Mouse (Mus musculus) embryonic facial prominence, embryonic 15.5 days (tissue): ENCODE measurements around the gene Pgam1. TPM values are rescaled to one million over a fixed set of nuclear protein-coding genes. Genes with fewer than 3 reads are reported as not detected.
"Not testable (repeated sequence)": the region's sequence is repeated elsewhere in the genome, so short reads cannot be mapped to it uniquely, and the experiment has no call there.

Source experiments
- ATAC-seq: fragments of 200-750 bp; cut with Nextera tagmentation; 2 replicates; pipeline ENCODE4 v1.8.0; 2017; ENCODE audit warnings: low read depth, moderate TSS enrichment; ENCODE audit not compliant: insufficient number of reproducible peaks, low FRiP score, low TSS enrichment
- H3K27ac ChIP-seq: fragments of 300-500 bp; sonication (generic); replicated peaks from 2 replicates; pipeline ENCODE4 v1.5.1; 2015; ENCODE audit warnings: mild to moderate bottlenecking, inconsistent platforms
- H3K27me3 ChIP-seq: fragments of 300-500 bp; sonication (generic); 2 replicates; pipeline ENCODE4 v1.6.1; 2015; ENCODE audit warnings: inconsistent platforms
- H3K36me3 ChIP-seq: fragments of 300-500 bp; sonication (generic); 2 replicates; pipeline ENCODE4 v1.6.1; 2015; ENCODE audit warnings: mild to moderate bottlenecking, inconsistent platforms
- H3K4me1 ChIP-seq: fragments of 300-500 bp; sonication (generic); 2 replicates; pipeline ENCODE4 v1.6.1; 2015; ENCODE audit warnings: inconsistent platforms
- H3K4me2 ChIP-seq: fragments of 300-500 bp; sonication (generic); replicated peaks from 2 replicates; pipeline ENCODE4 v1.6.1; 2015; ENCODE audit warnings: mild to moderate bottlenecking, inconsistent platforms
- H3K4me3 ChIP-seq: fragments of 300-500 bp; sonication (generic); replicated peaks from 2 replicates; pipeline ENCODE4 v1.5.1; 2015; ENCODE audit warnings: mild to moderate bottlenecking, inconsistent platforms
- H3K9ac ChIP-seq: fragments of 300-500 bp; sonication (generic); 2 replicates; pipeline ENCODE4 v1.6.1; 2015; ENCODE audit warnings: inconsistent platforms
- H3K9me3 ChIP-seq: fragments of 300-500 bp; sonication (generic); replicated peaks from 2 replicates; pipeline ENCODE4 v1.6.1; 2016; ENCODE audit warnings: inconsistent platforms
- WGBS: fragments of 180-500 bp; shearing (Covaris S2); methylation state at CpG from one replicate; pipeline ENCODE4 v1.1.7; 2015; 5-methylcytosine and 5-hydroxymethylcytosine counted together
- polyA plus RNA-seq: library from polyadenylated mRNA; unstranded; fragments of >200 nt; fragmentation: Nextera tagmentation; extraction: Ambion mirVana; gene quantifications from 2 replicates; pipeline ENCODE4 v1.2.1, GENCODE M21; 2015

The Pgam1 gene
- polyA plus RNA-seq, 1 experiment from 2014 or later, result 639 TPM

DNA sequence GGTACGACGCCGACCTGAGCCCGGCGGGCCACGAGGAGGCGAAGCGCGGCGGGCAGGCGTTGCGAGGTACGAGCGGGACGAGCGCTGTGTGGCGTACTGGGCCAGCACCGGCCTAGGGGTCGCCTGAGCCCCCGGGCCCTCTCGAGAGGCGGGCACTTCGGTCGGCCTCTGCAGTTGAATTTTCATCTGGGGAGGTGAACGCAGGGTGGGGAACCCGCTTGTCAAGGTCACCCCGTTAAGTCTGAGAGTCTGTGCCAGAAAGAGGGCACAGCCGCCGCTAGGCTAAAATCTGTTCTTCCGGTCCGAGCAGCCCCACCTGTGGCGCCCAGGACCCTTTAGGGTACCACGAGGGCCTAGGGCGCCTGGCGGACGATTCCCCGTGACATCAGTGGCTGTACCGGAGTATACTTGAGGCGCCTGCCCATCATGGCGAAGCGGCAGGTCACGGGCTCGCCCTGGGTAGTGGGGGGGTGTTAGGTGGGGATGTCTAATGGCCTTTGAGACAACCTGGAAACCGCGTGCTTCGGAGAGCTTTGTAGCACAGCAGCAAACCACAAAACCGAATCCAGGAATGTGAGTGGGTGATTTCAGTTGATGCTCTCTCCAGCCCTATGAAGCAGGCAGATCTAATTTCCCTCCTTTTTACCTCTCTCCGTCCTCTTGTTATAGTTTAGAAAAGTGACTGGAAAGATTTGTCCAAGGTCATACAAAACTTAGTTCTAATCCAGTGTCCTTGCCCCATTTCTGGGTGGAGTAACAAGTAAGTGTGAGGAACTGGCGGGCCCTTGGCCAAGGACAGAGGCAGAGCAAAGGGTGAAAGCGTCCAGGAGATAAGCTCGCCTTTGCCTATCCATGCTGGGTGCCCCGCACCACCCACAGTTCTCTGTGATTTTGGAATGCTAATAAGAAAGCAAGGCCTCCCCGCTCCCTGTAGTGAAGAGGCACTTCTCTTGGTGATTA, 678 bp downstream of the Pgam1 start:
- Histone ChIP-seq H3K9ac (peak overlapping the region; percentile 94), H3K36me3 (peaks cover 17% of the 10 kb centered on the region), H3K9me3 (no peaks in the 10 kb centered on the region), H3K4me1 (peaks cover 25% of the 10 kb centered on the region), H3K27me3 (no peaks in the 10 kb centered on the region), H3K4me3 (peak overlapping the region; percentile 93), H3K4me2 (peak overlapping the region; percentile 69), H3K27ac (peak overlapping the region; percentile 94)
- WGBS, result 5% methylated on average over 49 of the region's 53 CpGs
- peak; percentile 63 for ATAC-seq

DNA sequence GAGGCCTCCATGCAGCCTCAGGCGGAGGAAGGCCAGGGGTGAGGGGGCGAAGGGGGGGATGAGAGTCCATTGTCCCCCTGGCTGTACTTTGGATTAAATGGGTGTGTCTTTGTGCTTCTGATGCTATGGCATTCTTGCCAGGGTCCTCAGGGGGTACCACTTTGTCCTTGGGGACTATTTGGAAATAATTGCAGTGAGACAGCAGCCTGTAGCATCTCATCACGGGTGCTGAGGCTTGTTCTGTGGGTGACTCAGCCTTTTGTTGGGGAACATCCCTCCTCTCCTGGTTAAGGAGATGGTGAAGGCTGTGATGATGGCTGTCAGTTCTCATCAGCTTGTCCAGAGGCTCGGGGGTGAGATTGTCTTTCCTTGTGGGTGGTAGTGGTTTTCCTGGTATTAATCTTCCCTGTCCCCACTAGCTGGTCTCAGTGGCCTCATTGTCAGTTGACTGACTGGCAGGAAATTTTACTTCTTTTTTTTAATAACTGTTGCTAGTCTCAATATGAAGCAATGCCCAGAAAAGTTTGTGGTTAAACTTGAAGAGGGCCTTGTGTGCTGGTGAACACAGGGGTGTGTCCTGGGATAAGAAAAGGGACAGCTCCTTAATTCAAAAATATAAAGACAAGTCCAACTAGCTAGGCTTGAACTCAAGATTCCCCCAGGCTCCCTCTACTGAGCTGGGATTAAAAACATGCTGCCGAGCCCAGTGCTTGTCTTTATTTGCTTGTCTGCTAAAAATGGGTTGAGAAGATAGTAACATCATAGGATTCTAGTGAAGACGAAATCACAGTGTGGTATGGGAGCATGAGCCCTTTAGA, 2.3 kb downstream of the Pgam1 start:
- WGBS, result 28% methylated on average over 6 of the region's 6 CpGs

DNA sequence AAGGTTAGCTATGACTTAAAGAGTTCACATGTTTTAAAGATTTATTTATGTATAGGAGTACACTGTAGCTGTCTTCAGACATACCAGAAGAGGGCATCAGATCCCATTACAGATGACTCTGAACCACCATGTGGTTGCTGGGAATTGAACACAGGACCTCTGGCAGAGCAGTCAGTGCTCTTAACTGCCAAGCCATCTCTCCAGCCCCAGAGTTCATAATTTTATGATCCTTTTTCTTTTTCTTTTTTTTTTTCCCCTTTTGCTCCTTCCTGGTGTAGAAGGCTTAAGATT, 2.8 kb downstream of the Pgam1 start:
- H3K4me3 ChIP-seq, result 0 out of 2 replicates have a peak overlapping the region, but pooled peaks have one; percentile 93
- peaks cover 25% of the 10 kb centered on the region for H3K4me1 ChIP-seq
- H3K9me3 ChIP-seq, H3K9ac ChIP-seq, ATAC-seq, H3K27ac ChIP-seq, H3K27me3 ChIP-seq: not testable (repeated sequence)
- H3K4me2 ChIP-seq, result peak overlapping the region; percentile 69; the same call in 1 of the 2 replicates
- peaks cover 29% of the 10 kb centered on the region for H3K36me3 ChIP-seq

More for the DNA sequence above, 2.3 kb downstream of the Pgam1 start:
- Histone ChIP-seq H3K27me3 (no peaks in the 10 kb centered on the region), H3K27ac (peak overlapping the region; percentile 6; the same call in 1 of the 2 replicates), H3K9me3 (no peaks in the 10 kb centered on the region), H3K4me1 (peaks cover 25% of the 10 kb centered on the region), H3K9ac (peak overlapping the region; percentile 94; the same call in 1 of the 2 replicates), H3K36me3 (peaks cover 23% of the 10 kb centered on the region), H3K4me3 (peak overlapping the region; percentile 93), H3K4me2 (peak overlapping the region; percentile 69)
- ATAC-seq, result no peak

DNA sequence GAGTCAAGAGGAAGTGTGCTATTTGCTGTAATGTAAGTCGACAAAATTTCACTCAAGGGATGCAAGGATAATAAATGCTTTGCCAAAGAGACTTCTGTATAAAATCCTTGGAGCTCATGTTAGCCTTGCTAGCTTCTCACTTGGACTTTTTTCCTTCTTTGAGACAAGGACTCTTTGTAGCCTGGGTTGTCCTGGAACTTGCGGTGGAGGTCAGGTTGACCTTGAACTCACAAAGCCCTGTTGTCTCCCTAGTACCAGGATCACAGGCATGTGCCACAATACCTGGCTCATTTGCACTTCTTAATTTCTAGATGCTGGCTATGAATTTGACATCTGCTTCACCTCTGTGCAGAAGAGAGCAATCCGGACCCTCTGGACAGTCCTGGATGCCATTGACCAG, 3.6 kb downstream of the Pgam1 start:
- Histone ChIP-seq H3K4me2 (no peak overlapping the region), H3K9ac (no peak overlapping the region), H3K36me3 (peaks cover 34% of the 10 kb centered on the region), H3K4me3 (no peak overlapping the region), H3K9me3 (no peaks in the 10 kb centered on the region), H3K4me1 (peaks cover 25% of the 10 kb centered on the region), H3K27me3 (no peaks in the 10 kb centered on the region), H3K27ac (no peak overlapping the region)
- 82% methylated on average over 3 of the region's 3 CpGs for WGBS
- ATAC-seq, result no peak

DNA sequence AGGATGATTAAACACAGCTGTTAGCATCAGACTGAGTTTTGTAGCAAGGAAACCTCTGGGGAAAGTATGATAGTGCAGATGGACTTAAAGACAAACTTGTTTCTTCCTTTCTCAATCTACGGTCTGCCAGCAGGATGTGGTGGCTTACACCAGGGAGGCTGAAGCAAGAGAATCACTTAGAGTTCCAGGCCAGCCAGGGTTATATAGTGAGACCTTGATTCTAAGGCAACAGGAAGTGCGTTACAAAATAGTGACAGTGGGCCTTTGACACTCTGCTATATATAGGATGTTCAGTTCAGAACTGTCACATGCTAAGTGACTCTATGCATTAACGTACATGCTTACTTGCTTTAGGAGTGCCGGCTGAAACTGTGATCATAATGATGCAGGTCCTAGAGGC, 5.1 kb downstream of the Pgam1 start:
- Histone ChIP-seq H3K27ac (no peak overlapping the region), H3K9me3 (no peaks in the 10 kb centered on the region), H3K9ac (no peak overlapping the region), H3K4me1 (peaks cover 25% of the 10 kb centered on the region), H3K27me3 (no peaks in the 10 kb centered on the region), H3K4me3 (no peak overlapping the region), H3K4me2 (no peak overlapping the region), H3K36me3 (peaks cover 42% of the 10 kb centered on the region)
- WGBS, result 81% methylated on average over 4 of the region's 4 CpGs
- ATAC-seq, result no peak

DNA sequence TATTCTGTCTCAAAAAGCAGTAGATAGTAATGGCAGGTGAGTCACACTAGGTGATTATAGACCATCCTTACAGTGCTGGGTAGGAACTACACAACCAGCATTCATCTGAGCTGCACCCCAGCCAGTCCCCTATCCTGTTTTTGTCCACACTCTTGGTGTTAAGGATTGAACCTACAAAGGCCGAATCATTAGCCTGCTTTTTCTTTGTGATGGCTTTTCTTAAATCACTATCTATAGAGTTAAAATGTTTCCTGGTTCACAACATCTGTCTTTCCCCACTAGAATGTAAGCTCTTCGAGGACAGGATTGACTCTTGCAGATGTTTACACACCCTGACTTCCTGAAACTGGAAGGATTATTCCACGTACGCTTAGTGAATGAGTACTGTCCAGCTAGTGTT, 7.7 kb downstream of the Pgam1 start:
- no peak for ATAC-seq
- no peak overlapping the region for H3K27ac ChIP-seq
- no peak overlapping the region for H3K4me2 ChIP-seq
- peaks cover 6% of the 10 kb centered on the region for H3K4me1 ChIP-seq
- H3K27me3 ChIP-seq, result no peaks in the 10 kb centered on the region
- H3K36me3 ChIP-seq, result peaks cover 66% of the 10 kb centered on the region
- 73% methylated on average over 4 of the region's 4 CpGs for WGBS
- no peak overlapping the region for H3K9ac ChIP-seq
- H3K4me3 ChIP-seq, result no peak overlapping the region
- no peaks in the 10 kb centered on the region for H3K9me3 ChIP-seq

DNA sequence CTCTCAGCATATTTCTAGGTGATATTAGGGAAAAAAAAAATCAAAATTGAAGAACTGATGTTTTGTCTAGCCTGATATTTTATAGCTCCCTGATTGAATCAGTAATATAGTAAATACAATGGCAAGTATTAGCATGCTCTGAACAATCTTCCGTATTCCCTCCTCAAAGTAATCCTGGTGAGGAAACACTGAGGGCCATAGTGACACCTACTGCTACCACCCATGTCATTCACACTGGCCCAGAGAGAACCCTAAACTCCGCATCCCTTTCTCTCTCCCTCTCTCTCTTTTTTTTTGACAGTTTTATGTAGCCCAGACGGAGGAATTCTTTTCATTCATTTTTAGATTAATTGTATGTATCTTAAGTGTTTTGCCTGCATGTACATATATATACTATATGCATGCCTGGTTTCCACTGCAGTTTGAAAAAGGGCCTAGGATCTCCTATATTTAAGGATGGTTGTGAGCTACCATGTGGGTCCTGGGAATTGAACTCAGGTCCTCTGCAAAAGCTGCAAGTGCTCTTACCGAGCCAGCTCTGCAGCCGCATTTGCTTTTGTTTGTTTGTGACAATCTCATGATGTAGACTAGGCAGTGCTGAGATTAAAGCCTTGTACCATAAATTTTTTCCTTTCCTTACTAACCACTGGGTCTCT, 8.8 kb downstream of the Pgam1 start:
- Histone ChIP-seq H3K9ac (no peak overlapping the region), H3K27ac (no peak overlapping the region), H3K4me2 (no peak overlapping the region), H3K4me3 (no peak overlapping the region), H3K36me3 (peaks cover 71% of the 10 kb centered on the region), H3K9me3 (no peaks in the 10 kb centered on the region), H3K4me1 (no peaks in the 10 kb centered on the region), H3K27me3 (no peaks in the 10 kb centered on the region)
- no peak for ATAC-seq
- WGBS, result 71% methylated on average over 5 of the region's 5 CpGs

DNA sequence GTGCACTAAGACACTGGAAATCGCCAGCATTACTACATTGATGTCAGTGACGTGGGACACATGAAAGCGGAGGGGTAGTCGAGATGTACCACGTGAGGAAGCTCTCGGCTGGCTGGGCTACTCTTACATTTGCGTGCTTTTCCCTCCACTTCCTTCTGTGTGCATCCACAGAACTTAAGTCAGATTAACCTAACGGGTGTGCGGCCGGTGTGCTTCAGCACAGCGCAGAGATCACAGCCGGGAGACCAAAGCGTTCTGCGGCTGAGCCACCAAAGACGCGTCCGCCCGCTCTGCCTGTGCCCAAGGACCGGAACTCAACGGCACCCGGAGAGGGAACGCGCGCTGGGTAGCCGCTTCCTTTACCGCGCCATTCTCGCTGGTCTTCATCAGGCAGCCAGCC, 21.0 kb downstream of the Pgam1 start:
- Histone ChIP-seq H3K4me2 (peak overlapping the region; percentile 86), H3K4me1 (peaks cover 19% of the 10 kb centered on the region), H3K9ac (peak overlapping the region; percentile 41), H3K4me3 (peak overlapping the region; percentile 64), H3K27me3 (no peaks in the 10 kb centered on the region), H3K27ac (peak overlapping the region; percentile 68; the same call in 1 of the 2 replicates), H3K9me3 (no peaks in the 10 kb centered on the region), H3K36me3 (peaks cover 32% of the 10 kb centered on the region)
- ATAC-seq, result no peak
- under 1% methylated on average over 28 of the region's 28 CpGs for WGBS

DNA sequence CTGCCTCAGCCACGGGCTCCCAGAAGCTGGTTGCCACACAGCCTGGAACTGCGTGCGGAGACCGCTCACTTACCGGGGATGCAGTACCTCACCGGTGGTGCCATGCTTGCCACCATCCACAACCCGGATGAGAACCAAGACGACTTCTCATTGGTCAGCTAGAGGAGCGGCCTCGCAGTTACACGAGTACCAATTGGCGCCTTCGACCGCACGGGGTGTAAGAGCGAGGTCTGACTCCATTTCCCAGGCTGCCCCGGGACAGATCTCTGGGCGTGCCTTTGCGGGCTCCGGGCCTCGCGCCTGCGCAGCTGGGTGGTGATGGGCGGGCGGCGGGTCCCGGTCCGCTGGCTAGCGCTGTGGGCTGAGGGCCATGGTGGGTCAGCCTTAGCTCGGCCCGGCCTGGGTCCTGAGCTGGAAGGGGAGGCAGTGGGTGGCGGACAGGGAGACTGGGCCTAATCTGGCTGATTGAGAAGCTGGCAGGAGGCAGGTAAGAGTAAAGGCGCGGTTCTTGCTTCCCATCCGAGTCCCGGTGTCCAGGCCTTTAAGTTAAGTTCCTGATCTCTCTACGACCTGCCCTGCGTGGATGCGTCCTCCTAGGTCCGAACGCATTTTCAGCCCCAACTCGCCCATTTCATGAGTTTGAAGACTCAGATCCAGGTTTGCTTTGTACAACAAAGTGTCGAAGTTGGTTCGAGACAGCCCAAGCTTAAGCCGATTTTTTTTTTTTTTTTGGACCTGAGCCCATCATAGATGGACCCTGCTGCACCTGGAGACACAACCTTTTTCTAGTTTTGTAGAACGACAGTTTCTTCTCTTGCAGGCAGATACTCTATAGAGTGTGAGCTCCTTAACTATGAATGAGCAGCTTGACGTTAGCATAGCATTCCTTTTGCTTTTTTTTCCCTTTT, 21.7 kb downstream of the Pgam1 start, which contains the start of the genes Exosc1 and Zdhhc16:
Exosc1 (minus strand) TSS at position 245 of the 908 bp plus-strand sequence.
Zdhhc16 (plus strand) TSS at position 302 of the 908 bp plus-strand sequence.
- no peaks in the 10 kb centered on the region for H3K9me3 ChIP-seq
- peak; percentile 100 for ATAC-seq
- H3K27ac ChIP-seq, result peak within 1 kb of the TSS; percentile 68; the same call in 1 of the 2 replicates
- H3K27me3 ChIP-seq, result no peaks in the 10 kb centered on the region
- H3K9ac ChIP-seq, result peak within 1 kb of the TSS; percentile 66
- H3K36me3 ChIP-seq, result peaks cover 32% of the 10 kb centered on the region
- H3K4me3 ChIP-seq, result peak within 1 kb of the TSS; percentile 64
- H3K4me1 ChIP-seq, result peaks cover 19% of the 10 kb centered on the region
- WGBS, result under 1% methylated on average over 47 of the region's 47 CpGs
- peak within 1 kb of the TSS; percentile 86 for H3K4me2 ChIP-seq

DNA sequence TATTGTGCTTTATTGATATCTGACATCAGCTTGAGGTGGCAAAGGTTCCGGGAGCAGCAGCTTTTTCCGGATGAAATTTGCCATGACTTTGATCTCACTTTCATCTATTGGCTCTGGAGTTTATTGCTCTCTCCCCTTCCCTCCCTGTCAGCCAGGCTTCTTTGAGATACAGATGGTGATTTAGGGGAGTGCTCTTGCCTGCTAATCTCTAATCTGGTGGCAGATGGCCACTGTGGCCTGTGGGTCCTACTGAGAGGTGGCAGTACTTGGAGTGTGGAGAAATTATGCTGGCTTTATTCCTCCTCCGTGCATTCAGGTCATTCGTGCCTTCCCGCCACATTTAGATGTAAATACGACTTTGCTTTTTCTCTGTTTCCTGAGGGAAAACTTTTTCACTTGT, 22.4 kb downstream of the Pgam1 start:
- Histone ChIP-seq H3K36me3 (peaks cover 35% of the 10 kb centered on the region), H3K9ac (peak overlapping the region; percentile 66), H3K4me1 (peaks cover 19% of the 10 kb centered on the region), H3K4me2 (peak overlapping the region; percentile 86), H3K27ac (no peak overlapping the region), H3K27me3 (no peaks in the 10 kb centered on the region), H3K4me3 (peak overlapping the region; percentile 64), H3K9me3 (no peaks in the 10 kb centered on the region)
- no peak for ATAC-seq
- 35% methylated on average over 6 of the region's 6 CpGs for WGBS
